Mouse (Mus musculus) thymus, postnatal 14 days (tissue): ENCODE data around the gene Rad51b.
A peak's percentile ranks its signal among the peaks of the same experiment; 100 is the strongest.

Experiments
- DNase-seq: peaks from one replicate; pipeline ENCODE4 v3.0.0; 2021

Rad51b gene

GRCm38 (mm10) chr12:79588831-79589230 lies 291.7 kb downstream of the Rad51b start:
- DNase-seq: no peak

- DNase-seq: no peak
Observed at GRCm38 (mm10) chr12:79592206-79592605, 295.1 kb downstream of the Rad51b start.

- DNase-seq: no peak
Observed at GRCm38 (mm10) chr12:79596842-79597241, 299.8 kb downstream of the Rad51b start.

DNA sequence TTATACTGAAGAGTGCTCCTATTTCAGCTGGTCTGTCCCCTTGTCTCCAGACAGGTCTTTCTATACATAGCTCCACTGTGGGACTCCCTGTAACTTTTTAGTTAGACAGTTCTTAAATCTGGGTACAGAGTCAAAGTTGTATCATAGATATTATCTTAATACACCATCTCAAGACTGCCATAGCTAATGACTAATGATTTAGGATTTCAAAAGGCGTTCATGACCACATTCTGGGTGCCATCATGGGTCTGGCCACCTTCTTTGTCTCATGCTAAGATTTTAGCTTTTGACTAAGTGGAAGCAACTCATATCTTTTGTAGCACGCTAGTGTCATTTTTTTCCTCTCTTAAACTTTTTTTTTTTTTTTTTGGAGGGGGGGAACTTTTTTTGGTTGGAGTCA lies 300.3 kb downstream of the Rad51b start:
- no peak for DNase-seq

DNA sequence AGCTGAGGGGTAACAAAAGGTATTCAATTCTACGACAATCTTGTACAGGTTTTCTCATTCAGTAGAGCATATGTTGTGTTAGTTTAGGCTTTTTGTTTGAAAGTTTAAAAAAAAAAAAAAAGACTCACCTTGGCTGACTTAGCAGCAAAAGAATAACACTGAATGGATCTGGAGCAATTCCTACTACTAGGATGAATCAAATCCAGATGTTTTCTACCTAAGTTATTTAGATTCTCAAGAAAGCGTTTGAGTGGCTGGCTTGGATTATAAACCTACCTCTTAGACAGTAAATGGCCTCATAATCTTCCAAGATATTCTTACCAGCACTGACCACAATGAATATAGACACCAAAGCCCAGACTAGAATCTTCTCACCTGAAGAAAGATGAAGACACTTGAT lies 300.7 kb downstream of the Rad51b start:
- no peak for DNase-seq

- no peak for DNase-seq
Observed at GRCm38 (mm10) chr12:79598496-79598895, 301.4 kb downstream of the Rad51b start.

DNA sequence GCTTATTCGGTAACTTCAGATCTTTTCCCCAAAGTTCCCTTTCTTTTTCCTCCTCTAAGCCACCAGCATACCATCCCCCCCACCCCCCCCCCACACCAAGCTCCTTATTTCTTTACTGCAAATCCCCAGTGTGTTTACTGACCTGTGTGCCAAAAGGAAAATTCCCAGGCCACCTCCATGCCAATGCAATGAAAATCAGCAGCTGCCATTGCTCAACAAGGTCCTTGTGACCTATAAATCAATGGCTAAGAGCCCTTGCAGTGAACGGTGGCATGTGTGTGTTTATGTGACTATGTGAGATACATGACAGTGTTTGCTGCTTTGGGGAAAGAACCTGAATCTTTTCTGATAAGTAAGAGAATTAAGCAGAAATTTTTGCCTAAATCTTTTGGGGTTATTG lies 301.8 kb downstream of the Rad51b start:
- DNase-seq: no peak

GRCm38 (mm10) chr12:79600149-79600769 lies 303.2 kb downstream of the Rad51b start:
- no peak for DNase-seq

GRCm38 (mm10) chr12:79602641-79603040 lies 305.6 kb downstream of the Rad51b start:
- DNase-seq: no peak

GRCm38 (mm10) chr12:79604850-79605249 lies 307.8 kb downstream of the Rad51b start:
- DNase-seq: no peak

DNA sequence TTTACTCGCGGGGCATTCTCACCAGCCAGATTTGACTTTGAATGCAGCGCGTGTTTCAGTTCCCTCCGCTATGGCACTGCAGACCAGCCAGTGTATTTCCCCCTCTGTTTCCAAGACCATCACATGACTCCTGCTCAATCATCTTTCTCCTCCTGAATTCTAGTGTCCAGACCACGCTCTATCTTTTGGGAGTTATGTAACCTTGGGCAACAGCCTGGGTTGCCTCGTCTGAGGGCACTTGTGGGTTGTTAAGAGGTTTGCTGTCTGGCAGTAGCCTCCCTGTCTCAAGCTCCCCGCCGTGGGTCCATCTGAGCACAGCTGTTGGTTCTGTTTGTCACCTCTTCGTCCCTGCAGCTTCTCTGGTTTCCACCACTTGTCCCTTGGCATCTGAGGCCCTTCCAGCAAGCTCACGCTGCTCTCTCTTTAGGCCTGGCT lies 309.1 kb downstream of the Rad51b start:
- no peak for DNase-seq

GRCm38 (mm10) chr12:79609399-79610010 lies 312.4 kb downstream of the Rad51b start:
- no peak for DNase-seq

DNA sequence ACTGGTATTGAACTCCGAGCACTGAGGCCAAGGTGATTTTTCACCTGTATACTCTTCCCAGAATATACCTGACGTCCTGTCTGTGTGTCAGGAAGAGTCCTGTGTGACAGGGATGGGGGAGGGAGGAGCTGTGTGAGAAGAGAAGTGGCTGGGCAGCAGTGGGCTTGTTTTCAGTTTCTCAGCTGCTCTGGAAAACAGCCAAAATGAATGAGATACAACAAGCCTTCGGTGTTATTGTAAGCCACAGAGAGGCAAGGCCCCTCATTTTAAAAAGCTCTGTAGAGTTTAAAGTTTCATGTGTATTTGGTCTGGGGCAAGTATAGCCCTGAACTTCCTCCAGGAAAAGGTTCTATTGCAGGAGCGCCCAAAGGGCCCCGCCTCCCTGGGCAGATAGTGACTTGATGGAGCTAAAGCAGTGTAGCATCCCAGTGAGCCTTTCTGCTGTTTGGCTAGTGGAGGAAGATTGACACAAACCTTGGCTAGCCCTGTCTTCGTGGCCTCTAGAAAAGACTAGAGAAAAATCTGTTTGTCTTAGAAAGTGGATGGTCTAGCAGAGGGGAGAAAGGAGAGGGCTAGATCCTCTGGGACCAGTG lies 313.5 kb downstream of the Rad51b start:
- no peak for DNase-seq

GRCm38 (mm10) chr12:79611665-79612064 lies 314.6 kb downstream of the Rad51b start:
- no peak for DNase-seq

DNA sequence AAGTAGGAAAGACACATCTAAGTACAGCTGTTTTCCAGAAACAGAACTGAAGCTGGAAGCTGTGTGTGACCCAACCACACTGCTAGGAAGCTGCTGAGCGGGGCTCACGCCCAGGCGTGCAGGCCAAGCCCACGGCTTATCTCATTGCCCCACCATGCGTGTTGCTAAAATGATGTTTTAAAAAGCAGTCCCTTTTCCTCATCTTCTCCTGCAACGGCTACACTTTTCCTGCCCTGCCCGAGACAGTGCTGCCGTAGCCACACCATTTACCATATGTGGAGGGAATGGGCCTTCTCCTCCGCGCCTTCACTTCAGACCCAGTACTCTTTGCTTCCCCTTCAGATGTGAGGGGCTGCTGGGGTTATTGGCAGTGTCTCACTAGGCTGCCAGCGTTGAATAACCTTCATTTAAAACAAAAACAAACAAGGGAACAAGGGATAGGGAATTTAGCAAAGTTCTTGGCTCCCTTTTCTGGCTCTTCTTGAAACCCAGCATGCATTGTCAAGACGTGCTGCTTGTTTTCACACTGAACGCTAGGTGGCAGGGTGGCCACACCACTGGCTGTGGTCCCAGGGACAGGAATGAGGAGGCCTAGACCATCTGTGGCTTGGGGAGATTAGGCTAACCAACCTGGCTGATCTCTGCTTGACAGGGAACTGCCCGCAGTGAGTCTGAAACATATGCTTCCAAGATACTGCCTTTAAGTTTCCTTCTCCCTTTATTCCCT lies 315.4 kb downstream of the Rad51b start:
- peak; percentile 80 for DNase-seq

- DNase-seq: no peak
Observed at GRCm38 (mm10) chr12:79613061-79613788, 316.1 kb downstream of the Rad51b start.

DNA sequence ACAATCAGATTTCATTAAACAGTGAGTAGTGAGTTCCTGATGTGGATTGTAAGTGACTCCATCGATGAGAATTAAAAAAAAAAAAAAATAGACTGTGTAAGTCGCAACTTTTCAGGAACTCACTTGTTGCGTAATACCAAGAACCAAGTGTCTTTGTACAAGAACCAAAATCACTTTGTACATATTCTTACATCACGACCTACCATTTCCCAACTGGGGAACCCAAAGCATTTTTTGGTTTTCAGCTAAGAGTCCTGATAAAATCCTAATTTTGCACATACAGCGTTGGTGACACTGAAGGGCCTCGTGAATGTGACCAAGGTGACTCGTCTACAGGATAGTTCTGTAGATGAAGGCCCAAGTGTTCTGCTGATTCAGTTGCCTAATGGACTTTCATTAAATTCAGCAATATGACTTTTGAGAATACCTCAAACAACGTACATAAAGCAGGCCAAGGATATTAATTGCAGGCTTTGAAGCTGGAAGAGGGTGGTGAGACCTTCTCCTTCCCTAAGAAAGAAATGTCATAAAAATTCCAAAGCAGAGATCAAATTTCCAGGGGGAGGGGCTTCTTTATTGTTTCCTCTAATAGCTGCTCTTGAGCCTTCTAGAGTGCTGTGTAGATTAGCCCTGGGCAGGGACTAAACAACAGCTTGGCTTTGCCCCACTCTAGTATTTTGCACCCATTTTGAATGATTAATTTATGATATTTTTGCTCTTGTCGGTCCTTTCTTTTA lies 316.9 kb downstream of the Rad51b start:
- DNase-seq: no peak

DNA sequence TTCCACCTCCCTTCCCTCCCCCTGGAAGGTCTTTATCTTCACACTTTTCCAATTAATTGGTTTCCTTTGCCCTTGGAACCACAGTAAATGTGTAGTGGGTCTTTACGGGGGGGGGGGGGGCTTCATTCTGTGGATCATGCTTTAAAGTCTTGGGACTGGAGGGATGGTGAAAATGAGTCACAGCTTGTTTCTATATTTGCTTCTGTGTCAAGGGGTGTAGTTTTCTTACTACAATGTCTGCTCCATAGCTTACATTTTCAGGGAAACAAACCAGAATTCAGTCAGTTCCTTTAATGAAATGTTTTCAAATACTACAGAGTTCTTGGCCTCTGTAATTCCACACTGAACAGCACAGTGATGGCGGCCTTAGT lies 317.5 kb downstream of the Rad51b start:
- no peak for DNase-seq

DNA sequence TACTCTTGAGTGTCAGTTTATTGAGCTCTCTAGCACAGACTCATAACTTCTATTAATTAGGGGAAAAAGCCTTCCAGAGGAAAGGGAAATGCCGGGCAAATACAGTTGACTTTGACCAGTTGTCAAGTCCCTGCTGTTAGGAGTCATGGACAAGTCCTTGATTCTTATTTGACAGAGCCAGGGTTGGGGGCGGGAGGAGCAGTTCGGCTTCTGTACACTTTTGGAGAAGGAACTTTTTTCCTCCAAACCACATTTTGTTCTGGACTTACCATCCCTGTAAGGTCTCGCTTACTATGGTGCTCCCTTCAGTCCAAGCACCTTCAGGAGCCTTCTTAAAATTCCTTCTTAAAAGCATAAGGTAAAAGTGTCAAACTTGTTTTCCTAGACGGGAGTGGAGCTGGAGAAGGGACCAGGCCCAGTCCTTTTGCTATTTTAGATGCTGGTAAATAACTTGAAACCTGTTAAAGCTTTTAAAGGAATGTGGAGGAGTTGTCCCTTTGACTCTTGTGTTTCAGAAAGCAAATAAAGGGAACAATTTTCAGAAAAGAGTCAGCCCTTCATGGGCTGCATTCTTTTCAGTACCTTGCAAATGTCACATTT lies 318.7 kb downstream of the Rad51b start:
- DNase-seq: no peak

- DNase-seq: no peak
Observed at GRCm38 (mm10) chr12:79619009-79619408, 321.9 kb downstream of the Rad51b start.

DNA sequence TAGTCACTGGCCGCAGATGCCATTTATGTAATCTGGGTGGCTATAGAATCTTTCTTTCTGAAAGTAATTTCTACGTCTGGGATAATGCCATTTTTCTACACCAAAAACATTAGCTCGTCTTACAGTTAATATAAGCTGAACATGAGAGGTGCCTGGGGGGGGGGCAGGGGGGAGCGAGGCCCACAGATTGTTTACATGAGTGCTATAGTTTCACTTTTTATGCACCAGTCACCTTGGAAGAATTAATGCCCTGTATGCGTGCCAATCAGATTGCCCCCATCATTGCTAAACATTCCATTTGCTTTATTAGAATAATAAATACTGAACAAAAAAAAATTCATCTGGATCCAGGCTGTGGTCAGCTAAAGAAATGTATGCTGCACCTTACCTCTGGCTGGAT lies 323.6 kb downstream of the Rad51b start:
- no peak for DNase-seq

DNA sequence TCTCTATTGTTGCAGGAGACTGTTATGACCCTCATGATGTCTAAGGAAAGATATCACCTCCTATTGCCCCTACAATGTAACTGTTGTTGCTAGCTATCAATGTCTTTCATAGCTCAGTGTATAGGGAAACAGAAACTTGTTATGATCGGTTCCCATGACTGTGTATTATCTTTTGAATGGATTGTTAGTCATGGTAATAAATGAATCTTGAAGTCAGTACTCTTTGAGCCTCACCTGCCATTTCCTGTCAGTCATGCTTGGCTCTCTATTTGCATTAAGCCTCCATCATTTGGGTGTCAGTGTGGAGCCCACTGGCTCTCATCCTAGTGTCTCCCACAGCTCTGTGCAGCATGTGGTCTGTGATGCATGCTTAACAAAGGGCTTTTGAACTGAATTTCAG lies 326.2 kb downstream of the Rad51b start:
- DNase-seq: no peak
